Mouse (Mus musculus) liver (tissue): ENCODE data around the gene Gabrp.

Source experiments
- DNase-seq: peaks from one replicate; pipeline ENCODE4 v3.0.0-alpha.2; 2020; ENCODE audit warnings: mixed read lengths

The Gabrp gene

DNA sequence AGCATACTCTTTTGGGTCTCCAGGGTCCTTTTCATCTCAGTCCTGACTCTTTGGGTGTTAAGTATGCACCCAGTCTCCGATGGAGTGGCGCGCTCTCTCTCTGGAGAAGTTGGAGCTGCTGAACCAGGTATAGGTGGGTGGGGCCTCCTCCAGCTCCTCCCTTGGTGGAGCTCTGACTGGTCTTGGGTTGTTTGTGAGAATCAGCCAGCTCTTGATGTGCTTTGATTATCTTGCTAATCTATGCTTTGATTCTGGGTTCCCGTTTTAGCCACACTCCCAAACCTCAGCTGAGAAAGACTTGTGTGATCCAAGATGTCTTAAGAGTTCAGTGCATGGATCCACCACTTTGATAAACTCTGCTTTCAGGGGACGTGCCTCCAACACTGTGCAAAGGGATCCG is at the start of gene Gabrp:
Gabrp (minus strand) TSS at position 101 of the 400 bp plus-strand sequence.
- no peak for DNase-seq

DNA sequence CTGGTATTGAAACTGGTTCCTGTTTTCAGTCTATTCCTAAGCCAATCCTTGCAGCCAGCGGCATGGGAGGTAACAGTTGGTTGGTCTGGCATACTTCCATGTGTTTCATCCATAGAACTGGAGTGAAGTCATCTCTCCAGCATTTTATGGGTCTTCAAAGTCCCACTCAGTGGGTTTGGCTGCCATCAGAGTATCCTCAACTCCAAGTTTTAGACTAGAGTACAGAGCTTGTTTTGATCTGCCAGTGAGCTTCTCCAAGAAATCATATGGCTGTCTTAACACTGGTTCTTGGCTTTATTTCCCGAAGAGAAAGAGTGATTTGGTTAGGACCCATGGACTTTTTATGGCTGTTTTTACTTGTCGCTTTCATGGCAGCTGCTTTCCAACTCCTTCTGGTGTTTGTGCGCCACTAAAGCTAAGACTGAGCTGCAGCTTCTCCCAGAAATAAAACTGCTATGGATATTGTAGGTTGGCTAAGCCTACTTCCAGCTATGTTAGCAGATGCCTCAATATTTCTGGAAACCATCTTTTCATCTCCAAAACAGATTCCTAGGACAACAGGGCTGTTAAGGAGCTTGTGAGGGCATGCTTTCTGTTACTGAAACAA is 48.5 kb upstream of the Gabrp start:
- DNase-seq, result no peak

DNA sequence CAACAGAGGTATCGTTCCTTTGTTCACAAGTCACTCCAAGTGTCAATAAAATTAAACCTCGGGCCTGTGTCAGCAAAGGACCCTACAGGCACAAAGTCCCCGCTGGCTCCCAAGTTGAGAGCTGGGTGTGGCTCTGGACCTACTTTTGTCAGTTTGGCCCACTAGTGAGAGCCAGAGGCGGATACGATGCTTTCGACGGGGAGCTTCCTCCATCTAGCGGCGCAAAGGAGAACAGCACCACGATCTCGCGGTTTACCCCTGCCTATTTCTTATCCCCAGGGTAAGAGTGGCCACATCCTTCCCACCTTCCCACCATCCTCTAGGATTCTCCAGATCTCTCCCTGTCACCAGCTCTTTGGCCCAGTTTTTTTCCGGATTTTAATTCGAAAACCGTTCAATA is 35.5 kb upstream of the Gabrp start:
- peak; percentile 53 for DNase-seq

DNA sequence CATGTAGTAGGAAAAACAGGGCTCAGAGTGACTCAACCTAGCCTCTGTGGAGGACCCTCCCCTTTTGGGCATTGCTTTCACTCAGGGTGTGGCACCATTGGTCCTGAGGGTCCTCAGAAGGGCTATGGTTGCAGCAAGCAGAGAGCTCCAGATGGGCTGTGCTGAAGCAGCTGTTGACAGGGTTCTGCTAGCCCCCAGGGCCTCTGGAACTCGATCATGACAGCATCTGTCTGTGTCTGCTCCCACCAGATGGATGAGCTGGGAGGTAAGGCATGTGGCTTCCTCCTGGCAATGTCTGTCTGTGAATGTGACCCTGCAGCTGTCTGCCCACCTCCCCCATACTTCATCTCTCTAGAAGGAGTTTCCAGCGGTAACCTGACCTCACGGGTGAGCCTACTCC is 29.0 kb upstream of the Gabrp start:
- DNase-seq, result no peak

DNA sequence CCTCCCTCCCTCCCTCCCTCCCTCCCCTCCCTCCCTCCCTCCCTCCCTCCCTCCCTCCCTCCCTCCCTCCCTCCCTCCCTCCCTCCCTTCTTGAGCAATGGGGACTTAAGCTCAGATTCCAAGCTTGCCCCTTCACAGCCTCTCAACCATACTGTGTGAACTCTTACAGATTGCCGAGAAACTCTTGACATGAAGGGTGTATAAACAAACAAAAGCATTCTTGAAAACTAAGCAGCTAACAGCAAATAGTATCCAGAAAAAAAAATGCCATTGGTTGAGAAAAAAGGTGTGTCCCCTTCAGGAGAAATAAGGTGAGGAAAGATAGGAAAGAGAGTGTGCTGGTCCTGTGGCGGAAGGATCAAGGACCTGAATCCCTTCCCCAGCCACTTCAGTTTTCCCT is 24.4 kb upstream of the Gabrp start:
- no peak for DNase-seq

DNA sequence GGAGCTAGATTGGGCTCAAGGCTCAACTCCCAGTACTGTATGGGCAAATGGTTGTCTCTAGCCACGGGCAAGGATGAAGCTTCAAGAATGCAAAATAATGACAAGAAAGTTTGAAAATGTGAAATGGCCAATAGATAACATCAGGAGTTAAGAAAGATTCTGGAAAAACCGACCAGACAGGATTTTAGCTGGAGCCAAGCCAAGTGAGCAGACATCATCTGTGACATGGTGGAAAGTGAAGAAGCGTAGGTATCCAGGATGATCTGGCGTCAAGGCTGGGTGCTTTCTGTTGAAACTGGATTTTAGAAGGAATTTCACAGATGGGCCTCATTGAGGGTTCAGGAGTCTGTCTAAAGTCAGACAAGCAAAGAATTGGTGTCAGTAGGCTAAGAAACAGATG is 20.2 kb upstream of the Gabrp start, which contains the start of gene D130052B06Rik:
D130052B06Rik (plus strand) TSS at position 317 of the 400 bp plus-strand sequence.
- no peak for DNase-seq

DNA sequence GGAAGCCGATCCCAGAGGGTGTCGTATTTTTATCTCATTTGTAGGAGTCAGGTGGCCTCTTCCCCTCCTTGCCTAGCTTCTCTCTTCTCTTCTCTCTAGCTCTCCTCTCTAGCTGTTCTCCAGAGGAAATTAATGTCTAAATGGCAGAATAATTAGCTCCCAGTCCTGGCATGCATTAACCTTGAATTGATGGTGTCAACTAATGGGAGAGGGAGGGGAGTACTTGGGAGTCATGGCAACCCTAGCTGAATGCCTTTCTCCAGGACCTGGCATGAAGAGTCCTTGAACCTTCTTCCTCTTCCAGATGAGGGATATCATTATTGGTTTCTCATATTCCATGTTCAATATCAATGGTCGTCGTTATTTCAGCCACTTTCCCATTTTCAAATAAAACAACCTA is 17.9 kb upstream of the Gabrp start:
- no peak for DNase-seq

DNA sequence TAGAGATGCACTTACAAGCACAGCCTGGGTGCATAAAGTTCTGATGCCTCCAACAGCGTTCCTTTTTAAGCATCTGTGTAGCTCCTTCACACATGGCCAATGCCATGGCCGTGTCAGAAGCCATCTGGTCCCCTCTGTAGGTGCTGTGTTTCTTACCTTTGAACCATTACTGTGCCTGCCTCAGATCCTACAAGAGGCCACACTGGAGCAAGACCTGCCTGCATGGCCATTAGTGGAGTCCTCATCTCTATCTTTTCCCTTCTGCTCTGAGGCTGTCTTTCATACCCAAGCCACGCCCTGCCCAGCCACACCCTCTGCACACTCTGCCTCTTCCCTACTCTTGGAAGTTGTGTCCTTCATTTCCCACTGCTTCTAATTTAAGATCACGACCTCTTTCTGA is 14.1 kb upstream of the Gabrp start:
- no peak for DNase-seq

DNA sequence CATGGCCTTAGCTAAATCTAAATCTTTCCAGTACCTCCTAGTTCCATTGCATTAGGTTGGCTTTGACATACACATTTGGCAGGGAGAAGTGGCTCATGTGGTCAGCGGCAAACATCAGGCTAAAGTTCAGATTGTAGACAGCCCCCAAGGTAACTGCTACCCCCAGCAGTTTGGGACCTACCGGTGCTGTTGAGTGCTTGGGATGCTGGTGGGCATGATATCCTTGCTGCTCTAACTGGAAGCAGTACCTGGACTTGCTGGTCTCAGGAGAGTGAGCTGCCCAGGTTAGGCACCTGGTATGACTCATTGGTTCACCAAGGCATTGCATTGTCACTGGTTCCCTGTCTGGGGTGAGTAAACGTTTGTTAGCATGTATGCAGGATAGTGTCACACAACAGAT is 12.0 kb upstream of the Gabrp start:
- no peak for DNase-seq

DNA sequence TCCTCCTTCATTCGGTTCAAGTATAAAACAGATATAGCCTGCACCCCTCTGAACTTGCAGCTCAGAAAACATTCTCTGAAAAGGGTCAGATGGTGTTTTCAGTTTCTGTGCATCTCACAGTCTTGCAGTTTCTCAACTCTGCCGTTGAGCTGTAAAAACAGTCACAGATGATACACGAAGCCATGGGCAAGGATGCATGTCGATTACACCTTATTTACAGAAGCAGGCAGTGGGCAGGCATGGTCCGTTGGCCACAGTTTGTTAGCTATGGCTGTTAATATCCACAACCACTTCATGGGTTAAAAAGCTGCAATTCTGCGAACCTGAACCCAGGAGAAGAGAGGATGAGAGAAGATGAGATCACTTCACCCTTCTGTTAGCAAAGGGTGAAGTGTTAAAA is 7.9 kb upstream of the Gabrp start:
- no peak for DNase-seq

DNA sequence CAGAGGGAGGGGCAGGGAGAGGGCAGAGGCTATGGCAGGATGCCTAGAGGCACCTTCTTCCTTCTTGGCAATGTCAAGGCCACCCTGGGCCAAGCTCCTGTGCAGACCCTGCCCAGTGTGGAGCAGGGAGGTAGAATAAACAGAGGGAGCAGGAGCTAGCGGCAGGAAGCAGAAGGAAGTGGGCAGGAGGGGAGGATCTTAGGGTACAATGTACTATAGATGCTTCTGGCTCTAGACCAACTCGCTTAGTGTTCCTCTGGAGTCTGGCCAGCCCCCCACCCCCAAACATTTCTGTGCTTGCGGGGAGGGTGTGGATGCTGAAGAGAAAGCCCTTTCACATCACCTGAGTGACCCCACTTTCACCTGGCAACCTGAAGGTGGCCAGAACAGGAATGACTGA is 862 bp upstream of the Gabrp start:
- no peak for DNase-seq

DNA sequence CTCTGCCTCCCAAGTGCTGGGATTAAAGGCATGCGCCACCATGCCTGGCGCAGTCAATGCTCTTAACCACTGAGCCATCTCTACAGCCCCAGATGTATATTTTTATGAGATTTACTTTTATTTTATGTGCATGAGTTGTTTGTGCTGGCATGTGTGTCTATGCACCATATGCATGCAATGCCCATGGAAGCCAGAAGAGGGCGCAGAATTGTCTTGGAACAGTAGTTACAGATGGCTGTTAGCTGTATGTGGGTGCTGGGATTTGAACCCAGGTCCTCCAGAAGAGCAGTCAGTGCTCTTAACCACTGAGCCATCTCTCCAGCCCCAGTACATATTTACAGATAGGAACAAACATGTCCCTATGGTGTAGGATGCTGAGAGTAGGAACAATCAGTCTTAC is 3.8 kb downstream of the Gabrp start:
- peak; percentile 16 for DNase-seq

DNA sequence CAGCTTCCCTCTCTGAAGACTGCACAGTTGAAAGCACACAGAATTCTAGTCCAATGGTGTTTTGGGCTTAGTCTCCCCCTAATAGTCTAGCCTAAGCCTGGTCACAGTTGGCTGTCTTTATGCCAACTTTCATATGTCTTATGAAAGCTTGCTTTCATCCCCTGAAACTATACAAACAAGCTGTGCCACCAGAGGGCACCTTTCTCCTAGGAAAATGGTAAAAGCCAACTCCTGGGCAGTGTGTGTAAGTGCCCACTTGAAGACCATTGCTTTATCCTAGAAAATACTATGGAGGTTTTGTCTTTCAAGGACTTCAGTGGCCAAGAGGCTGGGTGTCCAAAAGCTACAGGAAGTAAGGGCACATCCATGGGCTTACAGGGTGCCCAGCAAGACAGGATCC is 8.3 kb downstream of the Gabrp start:
- DNase-seq, result no peak

DNA sequence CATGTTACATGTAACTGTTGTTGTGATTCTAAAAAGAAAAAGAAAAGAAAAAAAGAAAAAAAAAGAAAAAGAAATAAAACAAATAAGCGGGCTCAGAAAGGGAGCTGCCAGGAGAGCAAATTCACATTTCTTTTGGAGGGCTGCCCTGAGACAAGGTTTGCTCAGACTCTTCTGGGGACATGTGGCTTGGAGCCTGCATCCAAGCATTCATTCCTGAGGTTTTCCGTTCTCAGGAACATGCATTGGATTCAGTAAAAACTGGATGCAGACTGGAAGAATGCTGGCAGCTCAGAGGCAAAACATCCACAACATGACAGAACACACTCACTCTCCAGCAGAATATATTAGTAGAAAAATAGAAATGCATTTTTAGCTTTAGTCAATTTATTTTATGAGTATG is 14.8 kb downstream of the Gabrp start:
- DNase-seq, result no peak

DNA sequence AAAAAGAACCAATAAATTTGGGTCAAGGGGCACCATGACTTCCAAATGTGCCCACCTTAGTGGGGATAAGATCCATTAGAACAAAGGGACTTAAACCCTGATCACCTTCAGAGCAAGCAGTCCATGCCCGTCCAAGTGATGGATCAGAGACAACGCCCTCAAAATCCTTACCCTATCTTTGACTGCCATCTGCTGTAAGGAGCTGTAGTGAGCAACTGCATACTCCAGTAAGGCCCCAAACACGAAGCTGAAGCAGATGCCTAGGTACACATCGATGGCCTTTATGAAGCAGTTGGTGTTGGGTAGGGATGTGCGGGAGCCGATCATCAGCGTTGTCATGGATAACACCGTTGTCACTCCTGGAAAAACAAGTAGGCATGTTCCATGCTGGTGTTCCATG is 24.6 kb downstream of the Gabrp start:
- no peak for DNase-seq

DNA sequence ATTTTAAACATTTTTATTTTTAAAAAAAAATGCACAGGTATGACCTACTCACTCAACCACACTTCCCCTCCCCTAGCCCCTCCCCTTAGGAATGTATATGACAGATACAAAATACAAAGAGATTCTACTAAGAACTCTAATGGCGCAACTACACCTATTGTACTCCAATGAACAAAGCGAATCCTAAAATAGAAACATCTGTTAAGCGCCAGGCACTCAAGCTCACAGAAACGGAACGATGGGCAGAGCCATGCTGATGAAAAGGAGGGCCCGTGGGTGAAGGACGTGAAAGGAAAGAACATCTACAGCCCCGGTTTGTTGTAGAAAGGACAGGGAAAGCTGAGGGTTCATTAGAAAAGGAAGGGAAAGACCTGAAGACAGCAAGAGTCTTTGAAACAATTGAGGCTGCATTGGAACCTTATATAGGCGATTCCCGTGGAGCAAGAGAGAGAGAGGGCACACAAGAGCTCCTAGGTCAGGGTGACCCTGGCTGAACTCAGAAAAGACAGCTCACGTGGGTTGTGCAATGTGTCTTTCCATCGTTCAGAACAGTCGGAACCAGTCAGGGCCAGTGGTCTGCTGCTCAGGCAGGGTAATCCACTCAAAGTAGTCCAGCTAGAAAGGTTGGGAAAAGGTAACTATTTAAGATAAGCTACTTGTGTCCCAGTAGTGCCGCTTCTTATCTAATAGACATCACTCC is 27.7 kb downstream of the Gabrp start:
- DNase-seq, result no peak

DNA sequence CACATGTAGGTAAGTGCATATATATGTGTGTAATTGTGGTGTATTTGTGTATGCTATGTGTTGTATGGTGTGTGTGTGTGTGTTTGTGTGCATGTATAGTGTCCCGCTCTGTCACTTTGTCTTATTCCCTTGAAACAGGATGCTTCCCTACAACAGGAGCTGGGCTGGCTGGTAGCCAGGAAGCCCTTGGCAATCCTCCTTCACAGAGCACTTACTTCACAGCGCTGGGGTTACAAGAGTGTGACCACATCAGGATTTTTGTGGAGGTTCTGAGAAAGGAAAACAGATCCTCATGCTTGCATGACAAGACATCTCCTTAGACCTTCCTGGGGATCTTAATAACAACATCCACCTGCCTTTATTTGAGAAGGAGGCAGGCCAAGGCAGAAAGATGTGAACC is 31.4 kb downstream of the Gabrp start:
- DNase-seq, result no peak

DNA sequence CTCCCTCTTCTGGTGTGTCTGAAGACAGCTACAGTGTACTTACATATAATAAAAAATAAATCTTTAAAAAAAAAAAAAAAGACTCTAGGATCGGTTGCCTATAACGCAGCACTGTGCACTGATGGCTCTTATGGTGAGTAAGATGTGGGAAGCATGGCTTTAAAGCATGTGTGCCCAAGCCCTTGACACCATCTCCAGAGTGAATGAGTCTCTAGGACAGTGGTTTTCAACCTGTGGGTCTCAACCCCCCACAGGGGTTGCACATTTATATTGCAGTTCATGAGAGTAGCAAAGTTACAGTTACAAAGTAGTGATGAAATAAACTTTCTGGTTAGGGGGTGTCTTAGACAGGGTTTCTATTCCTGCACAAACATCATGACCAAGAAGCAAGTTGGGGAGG is 33.8 kb downstream of the Gabrp start:
- no peak for DNase-seq

DNA sequence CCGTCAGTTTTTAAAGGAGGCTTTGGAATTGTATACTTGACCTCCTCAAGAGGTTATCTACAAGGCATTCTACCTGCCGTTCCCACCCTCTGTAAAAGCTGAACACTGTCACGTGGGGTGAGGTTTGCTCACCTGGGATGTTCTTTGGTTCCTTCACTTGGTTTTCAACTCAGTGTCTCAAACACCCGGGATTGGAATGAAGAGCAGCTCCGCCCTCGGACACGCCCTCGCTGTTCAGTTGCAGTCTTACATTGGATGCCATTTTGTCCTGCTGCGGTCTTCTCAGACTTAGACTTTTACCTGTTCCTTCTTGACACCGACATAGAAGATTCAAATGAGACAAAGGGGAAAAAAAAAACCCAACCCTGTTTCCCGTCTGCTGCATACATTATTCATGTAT is 34.6 kb downstream of the Gabrp start:
- no peak for DNase-seq

DNA sequence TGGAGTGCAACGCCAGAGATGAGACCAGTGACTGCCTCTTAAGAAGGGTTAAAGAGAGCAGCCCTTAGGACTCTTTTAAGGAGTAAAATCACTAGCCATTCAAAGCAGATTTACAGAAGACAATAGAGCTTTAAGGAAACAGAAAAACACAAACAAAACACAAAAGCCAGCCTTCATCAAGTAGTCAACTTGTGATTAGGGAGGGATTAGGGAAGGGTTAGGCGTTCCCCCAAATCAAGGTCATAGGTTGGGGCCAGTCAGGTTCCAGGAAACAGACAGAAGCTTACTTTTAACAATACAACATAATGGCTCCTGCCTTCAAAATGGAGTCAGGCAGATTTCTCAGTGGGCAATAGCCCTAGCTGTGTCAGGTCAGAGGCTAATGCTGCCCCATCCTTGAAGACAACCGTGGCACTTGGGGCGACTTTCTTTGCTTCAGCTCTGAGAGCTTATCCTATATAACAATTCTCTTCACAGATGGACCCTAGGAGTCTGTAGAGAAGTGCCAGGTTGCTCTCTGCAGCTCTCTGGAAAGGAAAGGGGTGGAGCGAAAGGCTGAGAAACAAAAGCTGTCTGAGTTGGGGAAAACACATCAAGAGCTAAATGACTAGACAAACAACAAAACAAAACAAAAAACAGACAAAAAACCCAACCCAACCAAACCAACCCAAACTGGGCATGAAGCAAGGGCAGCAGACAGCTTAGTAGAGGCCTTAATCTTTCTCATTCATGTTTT is 41.2 kb downstream of the Gabrp start:
- DNase-seq, result no peak

DNA sequence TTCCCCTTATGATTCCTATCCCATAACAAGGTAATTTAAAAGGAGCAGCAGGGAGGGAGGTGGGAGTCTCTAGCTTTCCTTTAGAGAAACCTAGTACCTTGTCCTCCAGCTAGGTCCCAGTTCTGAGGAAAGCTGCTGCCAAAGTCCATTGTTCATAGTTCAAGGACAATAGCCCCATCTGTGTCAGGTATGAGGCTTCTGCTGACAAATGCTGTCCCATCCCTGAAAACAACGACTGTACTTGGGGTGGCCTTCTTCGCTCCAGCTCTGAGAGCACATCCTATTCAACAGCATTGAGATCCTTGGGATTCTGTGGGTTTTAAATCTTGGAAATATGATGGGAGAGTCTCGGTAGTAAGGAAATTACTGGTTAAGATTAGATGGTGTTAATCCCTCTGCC is 42.1 kb downstream of the Gabrp start:
- no peak for DNase-seq

DNA sequence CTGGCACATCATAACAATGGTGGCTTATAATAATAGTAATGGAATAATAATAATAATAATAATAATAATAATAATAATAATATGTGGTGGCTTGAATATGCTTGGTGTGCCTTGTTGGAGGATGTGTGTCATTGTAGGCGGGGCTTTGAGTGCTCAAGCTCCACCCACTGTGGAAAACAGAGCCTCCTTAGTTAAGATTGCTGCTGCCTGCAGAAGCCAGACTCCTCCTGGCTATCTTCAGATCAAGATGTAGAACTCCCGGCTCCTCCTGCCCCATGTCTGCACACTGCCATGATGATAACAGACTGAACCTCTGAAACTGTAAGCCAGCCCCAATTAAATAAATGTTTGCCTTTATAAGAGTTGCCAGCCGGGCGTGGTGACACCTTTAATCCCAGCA is 44.2 kb downstream of the Gabrp start:
- DNase-seq, result no peak

DNA sequence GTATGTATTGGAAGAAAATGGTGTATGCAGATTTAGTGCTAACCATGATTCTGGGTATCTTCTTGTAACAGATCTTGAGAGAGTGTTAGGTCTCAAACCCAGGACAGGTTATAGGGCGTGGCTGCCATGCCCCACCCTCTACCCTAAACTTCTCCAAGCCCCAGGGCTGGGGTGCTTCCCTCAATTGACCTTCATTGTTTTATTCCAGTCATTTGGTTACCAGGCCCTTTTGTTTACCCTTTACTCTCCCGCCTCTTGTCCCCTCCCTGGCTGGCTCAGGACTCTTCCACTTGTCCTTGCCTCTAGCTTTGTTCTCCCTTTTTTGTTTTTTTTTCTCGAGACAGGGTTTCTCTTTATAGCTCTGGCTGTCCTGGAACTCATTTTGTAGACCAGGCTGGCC is 45.2 kb downstream of the Gabrp start:
- DNase-seq, result no peak

DNA sequence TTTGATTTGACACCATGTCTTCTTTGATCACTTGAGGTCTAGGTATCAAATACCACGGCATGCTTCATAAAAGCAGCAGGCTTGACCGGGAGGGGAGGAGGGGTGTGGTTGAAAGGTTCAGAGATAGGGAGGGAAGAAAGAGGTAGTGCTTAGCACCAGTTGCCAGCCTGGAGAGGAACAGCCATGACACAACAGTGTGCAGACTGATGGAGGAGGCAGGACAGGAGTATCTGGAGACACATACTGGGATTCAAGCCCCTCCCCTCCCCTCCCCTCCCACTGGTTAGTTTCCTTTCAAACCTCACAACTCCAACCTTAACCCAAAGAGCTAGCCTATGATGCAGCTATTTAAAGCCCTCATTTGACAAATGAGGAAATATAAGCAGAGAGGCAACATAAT is 49.2 kb downstream of the Gabrp start:
- no peak for DNase-seq
